Mouse (Mus musculus): ENCODE data around the gene Olfr1000.
"Not testable (repeated sequence)": the region's sequence is repeated elsewhere in the genome, so short reads cannot be mapped to it uniquely, and the experiment has no call there.

The Olfr1000 gene

DNA sequence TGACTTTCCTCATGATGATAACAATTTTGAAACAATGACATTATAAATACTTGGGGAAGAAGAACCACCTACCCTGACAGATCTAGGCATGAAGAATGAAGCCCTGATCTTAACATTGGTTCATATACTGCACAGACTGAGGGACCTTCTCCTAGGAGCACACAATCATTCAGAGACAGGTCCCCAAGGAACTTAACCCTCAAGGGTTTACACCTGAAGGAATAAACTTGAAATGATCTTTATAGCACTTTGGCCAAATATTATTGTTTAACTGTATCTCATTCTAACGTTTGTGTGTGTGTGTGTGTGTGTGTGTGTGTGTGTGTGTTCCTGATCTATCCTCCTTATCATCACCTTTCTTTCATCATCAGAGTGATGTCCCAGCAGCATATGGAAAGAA lies at the start of gene Olfr1000:
TSS of gene Olfr1000 (minus strand) at position 101 of the 400 bp plus-strand sequence.
- DNase-seq, result no peak

DNA sequence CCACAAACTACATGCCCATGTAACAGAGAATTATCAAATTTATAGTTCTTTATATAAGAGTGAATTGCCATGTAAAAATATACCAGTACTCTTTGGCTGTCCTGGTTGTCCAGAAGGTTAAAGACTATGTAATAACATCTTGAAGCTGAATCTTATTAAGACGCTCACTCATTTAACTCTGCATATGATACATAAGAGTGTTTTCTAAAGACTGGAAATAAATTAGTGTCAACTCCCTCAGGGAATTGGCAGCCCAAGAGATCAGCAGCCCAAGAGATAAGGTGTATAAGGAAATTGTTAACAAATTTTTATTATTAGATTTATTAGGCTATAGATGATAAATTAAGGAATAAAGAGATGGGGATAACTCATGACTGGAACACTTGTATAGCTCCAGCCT lies 38.9 kb upstream of the Olfr1000 start, which contains the start of gene Olfr1002:
TSS of gene Olfr1002 (minus strand) at position 101 of the 400 bp plus-strand sequence.
- no peak for DNase-seq

GRCm38 (mm10) chr2:85588648-85589047 lies 23.1 kb downstream of the Olfr1000 start, which contains the start of gene Olfr998:
Gene Olfr998 (plus strand): TSS chr2:85588948.
- DNase-seq, result not testable (repeated sequence)

- DNase-seq, result no peak
These were observed 32.8 kb downstream of the Olfr1000 start, which contains the start of gene Olfr996 for GRCm38 (mm10) chr2:85578915-85579314. Gene Olfr996 (plus strand): TSS chr2:85579215.

DNA sequence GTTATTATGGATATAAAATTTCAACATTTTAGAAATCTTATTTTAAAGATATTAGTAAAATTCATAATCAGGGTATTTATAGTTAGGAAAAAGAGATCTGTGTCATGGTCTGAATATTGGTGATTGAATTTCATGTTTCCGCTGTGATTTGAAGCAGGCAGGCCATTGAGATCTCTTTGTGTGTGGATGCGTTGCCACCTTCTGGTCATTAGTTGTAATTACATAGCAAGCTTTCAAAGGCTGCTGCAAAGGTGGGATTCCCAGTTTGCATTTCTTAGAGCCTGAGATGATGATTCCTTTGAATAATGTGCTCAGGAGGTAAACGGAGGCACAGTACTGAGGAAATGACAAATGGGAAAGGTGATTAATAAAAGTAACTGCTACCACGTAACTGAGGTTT lies 50.5 kb downstream of the Olfr1000 start:
- DNase-seq, result no peak

DNA sequence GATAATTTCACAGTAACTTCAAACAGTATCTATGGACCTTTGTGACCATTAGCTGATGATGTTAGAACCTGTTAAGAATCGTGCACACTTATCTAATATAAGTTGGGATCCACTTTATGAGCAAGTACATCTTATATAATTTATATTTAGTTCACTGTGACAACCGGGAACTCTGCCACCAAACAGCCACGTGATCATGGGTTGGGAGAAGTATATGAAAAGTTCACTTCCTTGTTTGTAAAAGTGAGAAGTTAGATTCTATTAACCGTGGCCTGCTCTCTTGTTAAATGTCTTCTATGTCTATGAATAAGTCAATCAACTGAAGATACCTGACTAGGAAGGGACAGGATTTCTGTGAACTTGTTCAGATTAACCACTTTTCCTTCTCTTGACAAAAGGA lies 51.5 kb downstream of the Olfr1000 start:
- DNase-seq, result no peak
